In genomic region chr1:20655085-20655484, GRCm38 (mm10) we compare ENCODE assay signal across 32 mouse cellular contexts. TPM values are rescaled to one million over a fixed set of nuclear protein-coding genes. Genes with fewer than 3 reads are reported as not detected.
DNase-seq lines count a peak whose midpoint lies in the region; ATAC-seq lines count a peak whose summit lies in the region.
"Had no signal": no experiment of that assay in that cellular context is flagged by ENCODE, and none has a peak within 500 bp of the region (broad histone marks: within the 10 kb centered on the region; RNA-seq: fewer than 3 reads in every experiment).

No protein-coding gene starts in this region.

- no peak overlapping the region for H3K4me3 ChIP-seq in embryonic facial prominence, embryonic 14.5 days (ENCODE audit: low read depth, low read length)
- H3K4me3 ChIP-seq in embryonic facial prominence, embryonic 10.5 days: no peak overlapping the region
- H3K4me3 ChIP-seq in limb, embryonic 15.5 days: no peak overlapping the region
- H3K4me3 ChIP-seq: embryonic facial prominence, embryonic 15.5 days; forebrain, embryonic 12.5 days; heart, embryonic 10.5 days; heart, embryonic 15.5 days; hindbrain, embryonic 12.5 days; liver, embryonic 15.5 days; midbrain, embryonic 10.5 days; midbrain, embryonic 15.5 days had no signal

- DNase-seq in embryonic facial prominence, embryonic 14.5 days (ENCODE audit: low spot score): peak; percentile 57
- no peak for DNase-seq in embryonic facial prominence, embryonic 10.5 days (ENCODE audit: low spot score)
- DNase-seq in kidney, adult 9 months: peak; percentile 77
- peak; percentile 13 for DNase-seq in kidney, postnatal 10 days
- no peak for DNase-seq in cerebellum, postnatal 25 days
- DNase-seq in adrenal gland, postnatal 14 days: no peak
- DNase-seq in right cerebral cortex, postnatal 10 days (ENCODE audit: low spot score in 2 of 2): no peak
- DNase-seq: adrenal gland, adult 8-10 months; cerebellum, adult 9-10 months; embryo, embryonic 11 days; forebrain, postnatal 0 days; gastrocnemius, postnatal 14 days; heart, adult 11 months; heart, postnatal 36 days; layer of hippocampus, adult 9-11 months; lung, embryonic 14.5 days; lung, postnatal 14 days; right cerebral cortex, postnatal 14 days; thymus, postnatal 4 days had no signal

- H3K4me1 ChIP-seq in embryonic facial prominence, embryonic 14.5 days (ENCODE audit: control insufficient read depth, insufficient read depth, low read length): no peaks in the 10 kb centered on the region
- H3K4me1 ChIP-seq in embryonic facial prominence, embryonic 10.5 days: no peaks in the 10 kb centered on the region
- no peaks in the 10 kb centered on the region for H3K4me1 ChIP-seq in limb, embryonic 15.5 days
- H3K4me1 ChIP-seq: embryonic facial prominence, embryonic 15.5 days; forebrain, embryonic 12.5 days; heart, embryonic 10.5 days; heart, embryonic 15.5 days; hindbrain, embryonic 12.5 days; liver, embryonic 15.5 days; midbrain, embryonic 10.5 days; midbrain, embryonic 15.5 days had no signal

- WGBS in embryonic facial prominence, embryonic 14.5 days: 68% methylated on average over 5 of the region's 5 CpGs
- WGBS in embryonic facial prominence, embryonic 10.5 days: 81% methylated on average over 5 of the region's 5 CpGs
- WGBS in limb, embryonic 15.5 days: 64% methylated on average over 5 of the region's 5 CpGs

- H3K36me3 ChIP-seq in embryonic facial prominence, embryonic 14.5 days (ENCODE audit: control insufficient read depth, insufficient read depth, low read length): no peaks in the 10 kb centered on the region
- no peaks in the 10 kb centered on the region for H3K36me3 ChIP-seq in embryonic facial prominence, embryonic 10.5 days (replicated peaks)
- no peaks in the 10 kb centered on the region for H3K36me3 ChIP-seq in limb, embryonic 15.5 days
- H3K36me3 ChIP-seq: embryonic facial prominence, embryonic 15.5 days; forebrain, embryonic 12.5 days; heart, embryonic 10.5 days; heart, embryonic 15.5 days; hindbrain, embryonic 12.5 days; liver, embryonic 15.5 days; midbrain, embryonic 10.5 days; midbrain, embryonic 15.5 days had no signal

- H3K27me3 ChIP-seq in embryonic facial prominence, embryonic 14.5 days (replicated peaks; ENCODE audit: control insufficient read depth, insufficient read depth, low read length): no peaks in the 10 kb centered on the region
- H3K27me3 ChIP-seq in embryonic facial prominence, embryonic 10.5 days (replicated peaks; ENCODE audit: low read depth, poor library complexity, severe bottlenecking): no peaks in the 10 kb centered on the region
- no peaks in the 10 kb centered on the region for H3K27me3 ChIP-seq in limb, embryonic 15.5 days
- H3K27me3 ChIP-seq: CH12.LX; embryonic facial prominence, embryonic 15.5 days; forebrain, embryonic 12.5 days; heart, embryonic 15.5 days; hindbrain, embryonic 12.5 days; liver, embryonic 15.5 days; midbrain, embryonic 15.5 days had no signal

- H3K9me3 ChIP-seq in embryonic facial prominence, embryonic 14.5 days (ENCODE audit: control insufficient read depth, low read length): no peaks in the 10 kb centered on the region
- H3K9me3 ChIP-seq in embryonic facial prominence, embryonic 10.5 days: no peaks in the 10 kb centered on the region
- no peaks in the 10 kb centered on the region; the same call in 1 of the 2 replicates for H3K9me3 ChIP-seq in limb, embryonic 15.5 days
- H3K9me3 ChIP-seq: embryonic facial prominence, embryonic 15.5 days; forebrain, embryonic 12.5 days; heart, embryonic 10.5 days; heart, embryonic 15.5 days; hindbrain, embryonic 12.5 days; liver, embryonic 15.5 days; midbrain, embryonic 10.5 days; midbrain, embryonic 15.5 days had no signal

- peak; percentile 79 for ATAC-seq in embryonic facial prominence, embryonic 14.5 days (ENCODE audit: low read depth)
- ATAC-seq in limb, embryonic 15.5 days (ENCODE audit: insufficient number of reproducible peaks, low FRiP score, low TSS enrichment, low read depth): peak; percentile 48; the same call in 1 of the 2 replicates
- ATAC-seq: forebrain, postnatal 0 days; intestine, embryonic 16.5 days; midbrain, embryonic 15.5 days had no signal

- H3K4me2 ChIP-seq in embryonic facial prominence, embryonic 14.5 days (ENCODE audit: low read depth, low read length): no peak overlapping the region
- H3K4me2 ChIP-seq in limb, embryonic 15.5 days: no peak overlapping the region
- H3K4me2 ChIP-seq: embryonic facial prominence, embryonic 15.5 days; forebrain, embryonic 12.5 days; heart, embryonic 15.5 days; hindbrain, embryonic 12.5 days; liver, embryonic 15.5 days; lung, embryonic 14.5 days; midbrain, embryonic 15.5 days had no signal

- H3K27ac ChIP-seq in embryonic facial prominence, embryonic 14.5 days (replicated peaks; ENCODE audit: low read depth, low read length): no peak overlapping the region
- no peak overlapping the region for H3K27ac ChIP-seq in embryonic facial prominence, embryonic 10.5 days (replicated peaks)
- H3K27ac ChIP-seq in limb, embryonic 15.5 days: no peak overlapping the region
- H3K27ac ChIP-seq: embryonic facial prominence, embryonic 15.5 days; forebrain, embryonic 12.5 days; heart, embryonic 10.5 days; heart, embryonic 15.5 days; hindbrain, embryonic 12.5 days; liver, embryonic 15.5 days; midbrain, embryonic 10.5 days; midbrain, embryonic 15.5 days had no signal

- no peak overlapping the region for H3K9ac ChIP-seq in embryonic facial prominence, embryonic 14.5 days (ENCODE audit: low read depth, low read length)
- H3K9ac ChIP-seq in limb, embryonic 15.5 days: no peak overlapping the region
- H3K9ac ChIP-seq: embryonic facial prominence, embryonic 15.5 days; forebrain, embryonic 12.5 days; forebrain, postnatal 0 days; heart, embryonic 15.5 days; hindbrain, embryonic 12.5 days; liver, embryonic 15.5 days; lung, embryonic 14.5 days; midbrain, embryonic 15.5 days had no signal

RNA-seq across cellular contexts. Expression of gene Pkhd1, which starts 37.2 kb away (rescaled TPM):
- 0.20 and 0.38 TPM in 2 replicates for polyA plus RNA-seq in embryonic facial prominence, embryonic 14.5 days (2014; fragmentation: Nextera tagmentation; extraction: Ambion mirVana)
- polyA plus RNA-seq in embryonic facial prominence, embryonic 10.5 days (2016; fragmentation: Nextera tagmentation; extraction: Ambion mirVana): 0.01 TPM in 2 replicates
- polyA plus RNA-seq in limb, embryonic 15.5 days (2015; fragmentation: Nextera tagmentation; extraction: Ambion mirVana): 0.10 and 0.20 TPM in 2 replicates
- 0.04 and 0.78 TPM in 2 replicates for total RNA-seq in adrenal gland, postnatal 14 days (2021)
- total RNA-seq: CH12.LX; heart, postnatal 36 days; neutrophil, adult 5-6 weeks had no signal
- polyA plus RNA-seq: C2C12; heart, embryonic 15.5 days; hindbrain, embryonic 12.5 days; midbrain, embryonic 10.5 days had no signal

Comparison
In these comparisons a context has a peak if more than half of its experiments do, and no peak if none do; other contexts are left out.
1. DNase-seq: peak in embryonic facial prominence, embryonic 14.5 days (single experiment), kidney, adult 9 months (single experiment) and kidney, postnatal 10 days (single experiment); none in embryonic facial prominence, embryonic 10.5 days (single experiment), cerebellum, postnatal 25 days (0 of 2), adrenal gland, postnatal 14 days (single experiment) and right cerebral cortex, postnatal 10 days (0 of 2).